In the genomic region with DNA sequence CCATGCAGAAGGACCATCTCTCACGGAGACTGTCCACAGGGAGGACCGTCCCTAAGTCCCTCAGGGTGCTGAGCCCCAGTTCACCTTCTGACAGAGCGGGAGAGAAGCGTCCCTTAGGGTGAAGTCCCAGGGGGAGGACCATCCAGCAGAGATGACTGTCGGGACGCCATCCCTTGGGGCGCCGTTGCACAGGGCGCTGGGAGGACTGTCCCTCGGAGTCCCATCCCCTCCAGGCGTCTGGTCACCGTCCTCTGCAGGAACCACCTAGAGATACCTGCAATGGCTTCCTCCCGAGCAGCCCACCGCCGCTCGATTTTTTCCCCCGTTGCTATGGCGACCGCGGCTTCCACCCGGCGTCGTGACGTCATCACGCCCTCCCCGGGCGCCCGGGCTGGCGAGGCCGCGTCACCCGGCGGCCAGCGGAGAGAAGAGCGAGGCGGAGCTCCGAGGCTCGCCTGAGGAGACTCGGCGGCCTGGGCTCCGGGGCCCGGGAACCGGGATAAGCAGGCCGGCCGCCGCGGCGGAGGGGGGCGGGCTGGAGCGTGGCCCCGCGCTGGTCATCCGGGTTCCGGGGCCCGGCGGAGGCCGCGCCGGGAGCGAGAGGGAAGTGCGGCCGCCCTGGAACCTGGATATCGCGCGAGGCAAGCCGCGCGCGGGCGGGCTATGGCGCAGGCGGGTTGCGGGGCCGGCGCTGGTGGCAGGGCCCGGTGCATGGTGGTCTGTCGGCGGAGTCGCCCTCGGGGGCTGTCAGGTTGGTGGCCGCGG, we compare ENCODE assay signal across 8 mouse cellular contexts. TPM values are rescaled to one million over a fixed set of nuclear protein-coding genes. Genes with fewer than 3 reads are reported as not detected.
DNase-seq lines count a peak whose midpoint lies in the region; ATAC-seq and TF ChIP-seq lines count a peak whose summit lies in the region.

TSS of gene Zfp523 (plus strand) at position 355 of the 765 bp plus-strand sequence.

- peaks cover 19% of the 10 kb centered on the region for H3K27me3 ChIP-seq in CH12.LX (replicated peaks)
- H3K27me3 ChIP-seq in forebrain, embryonic 13.5 days = no peaks in the 10 kb centered on the region
- H3K27me3 ChIP-seq in liver, postnatal 0 days (ENCODE audit: insufficient read depth, low read length) = no peaks in the 10 kb centered on the region
- no peaks in the 10 kb centered on the region; the same call in 1 of the 2 replicates for H3K27me3 ChIP-seq in neural tube, embryonic 14.5 days (ENCODE audit: control insufficient read depth, insufficient read depth, low read length)

- no peaks in the 10 kb centered on the region for H3K9me3 ChIP-seq in CH12.LX (replicated peaks; ENCODE audit: low read length)
- no peaks in the 10 kb centered on the region for H3K9me3 ChIP-seq in forebrain, embryonic 13.5 days (replicated peaks)
- no peaks in the 10 kb centered on the region for H3K9me3 ChIP-seq in liver, postnatal 0 days (ENCODE audit: low read length)
- H3K9me3 ChIP-seq in neural tube, embryonic 14.5 days (ENCODE audit: control insufficient read depth, low read length) = no peaks in the 10 kb centered on the region

- under 1% methylated on average over 50 of the region's 82 CpGs for WGBS in forebrain, embryonic 13.5 days
- under 1% methylated on average over 78 of the region's 82 CpGs for WGBS in large intestine, adult 2 months
- under 1% methylated on average over 72 of the region's 82 CpGs for WGBS in liver, postnatal 0 days (ENCODE audit: insufficient replicate concordance)
- under 1% methylated on average over 75 of the region's 82 CpGs for WGBS in neural tube, embryonic 14.5 days

- in situ Hi-C loops in CH12.LX (cut with MboI; ENCODE audit: low pct_ligation_motif_present, low pct_unique_long_range_greater_than_20kb, low sequenced_read_pairs) = no loop called here

- ATAC-seq in forebrain, embryonic 13.5 days = peak; percentile 88
- peak; percentile 92 for ATAC-seq in liver, postnatal 0 days
- ATAC-seq in neural tube, embryonic 14.5 days (ENCODE audit: low read depth) = peak; percentile 86

- H3K9ac ChIP-seq in CH12.LX (ENCODE audit: insufficient read depth, low read depth) = peak within 1 kb of the TSS; percentile 85
- peak within 1 kb of the TSS; percentile 96 for H3K9ac ChIP-seq in forebrain, embryonic 13.5 days
- peak within 1 kb of the TSS; percentile 84 for H3K9ac ChIP-seq in liver, postnatal 0 days (replicated peaks)
- peak within 1 kb of the TSS; percentile 97 for H3K9ac ChIP-seq in neural tube, embryonic 14.5 days (replicated peaks; ENCODE audit: low read depth, low read length)

- peak within 1 kb of the TSS; percentile 70 for H3K4me2 ChIP-seq in CH12.LX (ENCODE audit: insufficient read depth, low read depth, poor library complexity, severe bottlenecking)
- peak within 1 kb of the TSS; percentile 88 for H3K4me2 ChIP-seq in forebrain, embryonic 13.5 days
- H3K4me2 ChIP-seq in liver, postnatal 0 days (ENCODE audit: low read depth, low read length) = peak within 1 kb of the TSS; percentile 89
- peak within 1 kb of the TSS; percentile 72 for H3K4me2 ChIP-seq in neural tube, embryonic 14.5 days (ENCODE audit: low read depth, low read length)

- H3K79me2 ChIP-seq in CH12.LX (replicated peaks; ENCODE audit: control insufficient read depth, extremely low read depth, insufficient read depth, poor library complexity, severe bottlenecking) = no peaks in the 10 kb centered on the region

- peaks cover 20 to 46% of the 10 kb centered on the region in 2 experiments for H3K4me1 ChIP-seq in CH12.LX (ENCODE audit: control insufficient read depth in 1 of 2, insufficient read depth in 2 of 2)
- peaks cover 46% of the 10 kb centered on the region for H3K4me1 ChIP-seq in forebrain, embryonic 13.5 days
- peaks cover 40% of the 10 kb centered on the region for H3K4me1 ChIP-seq in liver, postnatal 0 days (ENCODE audit: insufficient read depth)
- H3K4me1 ChIP-seq in neural tube, embryonic 14.5 days (ENCODE audit: control insufficient read depth, insufficient read depth, low read length) = peaks cover 14% of the 10 kb centered on the region

- peak; percentile 82 for DNase-seq in CH12.LX (ENCODE audit: extremely low read depth)
- DNase-seq in c-Kit-positive CD71-positive TER-119-negative erythroid progenitor cells, embryonic 14.5 days (ENCODE audit: low read depth) = peak; percentile 67
- DNase-seq in heart, postnatal 10 days = peak; percentile 90 to 94
- DNase-seq in large intestine, adult 2 months (ENCODE audit: low read depth, low spot score) = peak; percentile 51
- peak; percentile 89 for DNase-seq in liver, postnatal 0 days
- DNase-seq in testis, postnatal 10 days (ENCODE audit: low spot score) = peak; percentile 97

- dilution Hi-C loops in CH12.LX (cut with MboI; ENCODE audit: extremely low pct_ligation_motif_present, extremely low pct_unique_long_range_greater_than_20kb, low sequenced_read_pairs) = no loop called here

- TF ChIP-seq RAD21 in CH12.LX (IDR thresholded peaks at IDR 0.05; ENCODE audit: low read depth, low read length) = no peak

- peaks cover 0 to 6% of the 10 kb centered on the region in 2 experiments for H3K36me3 ChIP-seq in CH12.LX (replicated peaks in 1 of 2; ENCODE audit: control insufficient read depth in 1 of 2, insufficient read depth in 1 of 2, low read length in 1 of 2)
- peaks cover 4% of the 10 kb centered on the region for H3K36me3 ChIP-seq in forebrain, embryonic 13.5 days (ENCODE audit: poor library complexity, severe bottlenecking)
- no peaks in the 10 kb centered on the region for H3K36me3 ChIP-seq in liver, postnatal 0 days (replicated peaks; ENCODE audit: insufficient read depth, low read length)
- H3K36me3 ChIP-seq in neural tube, embryonic 14.5 days (ENCODE audit: control insufficient read depth, insufficient read depth, low read length) = peaks cover 4% of the 10 kb centered on the region; the same call in 1 of the 2 replicates

- peak within 1 kb of the TSS; percentile 70 to 88 (median 77) for H3K4me3 ChIP-seq in CH12.LX (replicated peaks in 1 of 3; ENCODE audit: low read depth in 2 of 3, low read length in 2 of 3, poor library complexity in 1 of 3)
- H3K4me3 ChIP-seq in forebrain, embryonic 13.5 days = peak within 1 kb of the TSS; percentile 88
- peak within 1 kb of the TSS; percentile 87 for H3K4me3 ChIP-seq in liver, postnatal 0 days (ENCODE audit: low read depth, low read length)
- H3K4me3 ChIP-seq in neural tube, embryonic 14.5 days (ENCODE audit: low read depth, low read length) = peak within 1 kb of the TSS; percentile 86

- no peak for TF ChIP-seq EP300 in CH12.LX (IDR thresholded peaks at IDR 0.05; ENCODE audit: low read length)
- TF ChIP-seq EP300 in liver, postnatal 0 days (IDR thresholded peaks at IDR 0.05; ENCODE audit: low read depth) = no peak

- no peak for TF ChIP-seq CTCF in CH12.LX (conservative IDR thresholded peaks at IDR 0.05 in 1 of 2, IDR thresholded peaks at IDR 0.05 in 1 of 2; ENCODE audit: low read depth in 2 of 2, low read length in 2 of 2)
- no peak for TF ChIP-seq CTCF in liver, postnatal 0 days (IDR thresholded peaks at IDR 0.05; ENCODE audit: low read depth)

- TF ChIP-seq POLR2A in CH12.LX (IDR thresholded peaks at IDR 0.05; ENCODE audit: low read depth, low read length) = peak; percentile 52; the same call in 1 of the 2 replicates

- intact Hi-C loops in heart, postnatal 10 days (cut with DNase I) = no loop called here

- H3K27ac ChIP-seq in CH12.LX (ENCODE audit: insufficient read depth, low read depth) = peak within 1 kb of the TSS; percentile 27; the same call in 1 of the 2 replicates
- peak within 1 kb of the TSS; percentile 93 for H3K27ac ChIP-seq in forebrain, embryonic 13.5 days
- peak within 1 kb of the TSS; percentile 90 for H3K27ac ChIP-seq in liver, postnatal 0 days (ENCODE audit: low read depth)
- peak within 1 kb of the TSS; percentile 91 for H3K27ac ChIP-seq in neural tube, embryonic 14.5 days (ENCODE audit: low read depth, low read length)

TF ChIP-seq in CH12.LX, 34 proteins besides CTCF, POLR2A, EP300 and RAD21 (continues in another document):
- TF ChIP-seq ZNF384 (IDR thresholded peaks at IDR 0.05; ENCODE audit: low read depth, low read length) (peak; percentile 35; the same call in 1 of the 2 replicates), KAT2A (IDR thresholded peaks at IDR 0.05; ENCODE audit: insufficient replicate concordance, low read length) (no peak), USF2 (conservative IDR thresholded peaks at IDR 0.05; ENCODE audit: low read depth, low read length) (no peak), TCF12 (IDR thresholded peaks at IDR 0.05; ENCODE audit: low read depth, low read length) (peak; percentile 62; the same call in 1 of the 2 replicates), BHLHE40 (IDR thresholded peaks at IDR 0.05; ENCODE audit: low read depth, low read length) (no peak), USF1 (IDR thresholded peaks at IDR 0.05; ENCODE audit: low read depth, low read length) (no peak), GABPA (IDR thresholded peaks at IDR 0.05; ENCODE audit: insufficient replicate concordance, low read depth, low read length) (no peak), JUN (IDR thresholded peaks at IDR 0.05; ENCODE audit: insufficient read depth, low read depth, low read length) (no peak), MXI1 (IDR thresholded peaks at IDR 0.05; ENCODE audit: low read depth, low read length) (peak; percentile 92), ZKSCAN1 (IDR thresholded peaks at IDR 0.05; ENCODE audit: borderline replicate concordance, low read depth, low read length) (no peak; the same call in 1 of the 2 replicates), E2F4 (IDR thresholded peaks at IDR 0.05; ENCODE audit: insufficient replicate concordance, low read depth, low read length) (no peak), POLR2AphosphoS2 (IDR thresholded peaks at IDR 0.05; ENCODE audit: low read depth, low read length) (no peak), PAX5 (IDR thresholded peaks at IDR 0.05; ENCODE audit: low read length) (no peak), HCFC1 (IDR thresholded peaks at IDR 0.05; ENCODE audit: low read depth, low read length) (peak; percentile 54; the same call in 1 of the 2 replicates), ETS1 (conservative IDR thresholded peaks at IDR 0.05; ENCODE audit: low read depth, low read length) (no peak), SMC3 (IDR thresholded peaks at IDR 0.05; ENCODE audit: low read depth, low read length) (no peak), MYC (IDR thresholded peaks at IDR 0.05; ENCODE audit: low read depth, low read length) (no peak), ZC3H11A (IDR thresholded peaks at IDR 0.05; ENCODE audit: low read depth, low read length) (no peak), IRF4 (IDR thresholded peaks at IDR 0.05; ENCODE audit: low read depth, low read length) (no peak)

RNA-seq across cellular contexts. Expression of gene Zfp523, which starts in this region (rescaled TPM):
- 7.6 and 14.7 TPM in 2 replicates for total RNA-seq in CH12.LX (2012; rRNA removed)
- 2.5 and 3.7 TPM in 2 replicates for total RNA-seq in CH12.LX (2014; rRNA removed)
- 10.1 and 12.5 TPM in 2 replicates for polyA plus RNA-seq in CH12.LX (2012; ENCODE audit: insufficient read length, low read depth)
- polyA plus RNA-seq in forebrain, embryonic 13.5 days (2015; fragmentation: Nextera tagmentation; extraction: Ambion mirVana) = 32.7 and 34.5 TPM in 2 replicates
- total RNA-seq in heart, postnatal 10 days (2021) = 10 to 100 TPM; 21.4 to 26.9 TPM
- 21.2 and 28.2 TPM in 2 replicates for polyA plus RNA-seq in large intestine, adult 2 months (2012; rRNA removed)
- 6.1 and 6.2 TPM in 2 replicates for polyA plus RNA-seq in liver, postnatal 0 days (2015; fragmentation: Nextera tagmentation; extraction: Ambion mirVana)
- 37.6 and 46.1 TPM in 2 replicates for polyA plus RNA-seq in neural tube, embryonic 14.5 days (2014; fragmentation: Nextera tagmentation; extraction: Ambion mirVana)

Comparison
In these comparisons a context has a peak if more than half of its experiments do, and no peak if none do; other contexts are left out.
1. Peak in every context shown above with its lines: DNase-seq, ATAC-seq, H3K4me3 ChIP-seq and H3K27ac ChIP-seq.
2. H3K27ac ChIP-seq: peak in every context shown above with its lines; median percentile 93 in forebrain, embryonic 13.5 days; 91 in neural tube, embryonic 14.5 days; 90 in liver, postnatal 0 days; 27 in CH12.LX.